Mouse (Mus musculus) v-Abl transformed pro-B cells (cell line): ENCODE results near the gene Greb1.

ENCODE experiments used
- in situ Hi-C, 2 experiments: fragments of 400-800 bp; cut with MboI; formaldehyde crosslinking; loops; one replicate each; pipeline ENCODE4 v1.15.1; 2025; ENCODE audit not compliant: unreplicated experiment in 2 of 2

The Greb1 gene

DNA sequence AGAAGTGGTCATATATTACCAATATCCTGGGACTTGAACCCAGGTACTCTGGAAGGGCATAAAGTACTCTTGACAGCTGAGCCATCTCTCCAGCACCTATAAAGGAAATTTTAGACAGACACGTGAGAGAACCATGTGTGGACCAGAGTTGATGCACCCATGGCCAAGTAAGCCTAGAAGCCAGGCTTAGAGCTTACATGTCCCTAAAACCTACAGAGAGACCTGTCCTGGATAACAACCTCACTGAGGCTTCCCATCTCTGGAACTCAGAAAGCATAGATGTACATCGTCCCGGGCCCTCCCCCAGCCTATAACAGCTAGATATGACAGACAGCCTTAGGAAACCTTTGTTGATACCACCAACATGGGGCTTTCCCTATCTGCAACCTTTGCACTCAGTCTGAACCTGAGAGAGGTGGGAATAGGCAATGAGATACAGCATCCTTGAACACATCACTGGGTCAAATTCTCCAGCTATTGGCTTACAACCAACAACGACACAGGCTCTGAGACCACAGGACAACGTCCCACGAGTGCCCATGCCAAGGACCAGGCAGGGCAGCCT lies 31.0 kb downstream of the Greb1 start:
- in situ Hi-C loops, result loop anchor here in 1 of 2 experiments (25.0 kb wide), 1 partner anchor 207 kb away; no protein-coding TSS in a partner anchor

DNA sequence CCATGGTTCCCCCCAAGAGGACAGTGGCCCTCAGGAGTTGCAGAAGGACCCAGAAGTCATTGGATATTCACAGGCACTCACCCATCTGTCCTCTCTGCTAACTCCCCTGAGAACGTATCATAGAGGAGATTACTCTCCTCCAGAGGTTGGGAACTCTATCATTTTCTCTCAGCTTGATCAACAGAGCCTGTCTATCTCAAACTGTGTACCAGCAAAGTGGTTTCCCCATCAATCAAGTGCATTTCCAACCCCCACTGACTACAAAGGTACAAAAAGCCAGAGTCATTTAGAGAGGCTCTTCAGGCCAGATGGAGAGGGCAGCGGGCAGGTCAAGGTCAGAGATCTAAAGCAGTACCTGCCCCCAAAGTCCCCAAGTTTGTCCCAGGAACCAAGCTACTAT lies 32.0 kb downstream of the Greb1 start:
- in situ Hi-C loops, result loop anchor here in 1 of 2 experiments (25.0 kb wide), 1 partner anchor 206 kb away; no protein-coding TSS in a partner anchor

DNA sequence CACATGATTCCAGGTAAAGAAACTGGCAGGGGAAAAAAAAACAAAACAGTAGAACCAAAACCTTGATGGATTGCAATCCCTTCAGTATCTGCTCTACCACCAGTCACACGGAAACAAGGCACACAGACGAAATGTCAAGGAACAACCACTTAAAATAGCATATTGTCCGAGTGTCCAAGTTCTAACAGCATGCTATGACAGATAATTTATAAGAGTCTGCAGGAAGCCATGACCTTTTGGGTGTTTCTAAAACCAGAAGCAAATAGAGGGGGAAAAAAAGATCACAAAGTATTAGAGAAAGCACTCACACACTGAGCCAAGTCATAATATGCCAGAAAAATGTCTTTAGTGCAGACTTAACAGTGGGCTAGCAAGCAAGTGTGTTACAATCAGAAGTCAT lies 32.4 kb downstream of the Greb1 start:
- in situ Hi-C loops, result loop anchor here in 1 of 2 experiments (25.0 kb wide), 1 partner anchor 206 kb away; no protein-coding TSS in a partner anchor

DNA sequence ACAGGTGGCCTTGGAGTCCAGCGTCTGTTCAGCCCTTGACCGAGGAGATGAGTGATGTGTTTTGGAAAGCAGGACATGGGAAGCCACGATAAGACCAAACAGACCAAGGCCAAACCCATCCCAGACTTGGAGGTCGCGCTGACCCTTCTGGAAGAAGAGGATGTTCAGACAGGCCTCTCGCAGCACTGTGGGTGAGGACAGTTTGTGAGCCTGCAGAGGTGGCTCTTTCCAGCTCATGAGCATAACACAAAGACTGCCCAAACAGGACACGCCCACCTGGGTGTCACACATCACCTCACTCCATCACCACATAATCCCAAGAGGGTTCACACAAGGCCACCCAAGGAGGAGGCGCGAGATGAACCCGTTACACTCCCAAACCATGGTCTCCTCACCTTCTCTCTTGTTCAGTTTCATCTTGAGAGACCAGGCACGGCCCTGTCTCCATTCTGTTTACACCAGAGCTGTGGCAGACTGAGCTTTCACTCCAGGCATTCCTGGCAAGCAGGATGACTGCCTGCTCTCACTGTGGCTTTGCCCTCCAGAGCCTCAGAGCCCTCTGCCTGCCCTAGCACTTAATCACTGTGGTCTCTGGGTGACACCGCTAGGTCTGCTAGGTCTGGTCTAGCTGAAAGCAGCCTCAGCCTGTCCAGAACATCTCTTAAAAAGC lies 35.8 kb downstream of the Greb1 start:
- in situ Hi-C loops, result loop anchor here in 1 of 2 experiments (25.0 kb wide), 1 partner anchor 203 kb away; no protein-coding TSS in a partner anchor

DNA sequence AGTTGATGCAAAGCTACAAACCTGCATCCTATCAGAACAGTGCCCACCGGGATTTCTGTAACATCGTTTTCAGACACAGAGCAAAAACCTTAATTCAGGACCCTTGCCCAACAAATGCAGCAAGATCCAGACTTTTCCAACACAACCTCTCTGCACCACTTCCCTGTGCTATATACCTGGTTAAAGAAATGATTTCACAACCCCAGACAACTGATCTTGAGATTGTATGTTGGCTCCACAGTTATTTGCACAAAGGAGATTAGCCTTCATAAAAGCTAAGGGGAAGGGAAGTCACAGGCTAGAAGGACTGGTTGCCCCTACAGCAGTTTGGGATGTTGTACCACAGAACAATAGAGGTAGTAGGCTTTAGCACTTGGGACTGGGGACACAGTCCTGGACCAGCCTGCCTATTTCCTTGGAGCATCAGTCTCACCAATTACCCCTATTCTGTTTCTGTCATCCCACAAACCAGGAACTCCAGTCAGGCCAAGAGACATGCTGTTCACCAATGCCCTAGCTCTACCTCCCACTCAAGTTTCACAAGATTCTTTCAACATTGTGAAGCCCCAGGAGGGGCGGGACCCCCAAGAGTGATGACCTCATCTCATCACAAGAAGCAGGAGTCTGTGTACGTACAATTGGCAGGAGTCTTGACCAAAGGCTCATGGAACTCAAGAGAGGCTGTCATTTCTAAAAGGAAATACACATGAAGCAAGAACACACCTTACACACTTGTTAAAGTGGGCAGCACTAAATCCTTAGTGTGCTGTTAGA lies 36.9 kb downstream of the Greb1 start:
- in situ Hi-C loops, result loop anchor here in 1 of 2 experiments (25.0 kb wide), 1 partner anchor 202 kb away; no protein-coding TSS in a partner anchor

DNA sequence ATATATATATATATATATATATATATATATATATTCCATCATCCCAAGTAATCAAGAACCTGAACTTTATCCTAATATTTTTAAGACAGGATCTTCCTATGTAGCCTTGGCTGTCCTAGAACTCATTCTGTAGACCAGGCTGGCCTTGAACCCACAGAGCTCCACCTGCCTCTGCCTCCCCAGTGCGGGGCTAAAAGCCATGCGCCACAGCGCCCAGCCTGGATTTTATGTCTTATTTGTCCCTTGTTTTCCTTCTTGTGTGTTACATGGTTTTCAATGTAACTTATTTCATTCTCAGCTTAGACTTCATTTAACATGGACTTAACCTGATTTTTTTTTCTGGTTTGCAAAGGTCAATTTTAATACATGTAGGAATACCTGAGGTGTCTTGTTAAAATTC lies 39.2 kb downstream of the Greb1 start:
- in situ Hi-C loops, result loop anchor here in 1 of 2 experiments (25.0 kb wide), 1 partner anchor 199 kb away; no protein-coding TSS in a partner anchor

DNA sequence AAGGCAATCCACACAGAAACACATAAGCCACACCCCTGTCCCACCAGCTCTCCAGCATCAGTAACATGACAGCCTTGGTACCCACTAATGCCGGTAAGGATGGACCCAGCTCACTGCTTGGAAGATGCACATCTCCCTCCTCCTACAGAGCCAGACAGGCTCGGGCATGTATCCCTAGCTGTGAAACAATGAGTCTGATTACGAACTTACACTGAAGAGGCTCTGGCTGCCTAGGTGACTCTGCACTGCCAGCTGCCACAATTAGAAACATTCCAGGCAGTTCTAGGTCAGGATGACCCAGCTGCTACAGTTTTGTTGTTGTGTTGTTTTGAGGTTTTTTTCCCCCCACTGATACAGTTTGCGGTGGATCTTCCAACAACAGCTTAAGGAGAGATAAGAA lies 40.4 kb downstream of the Greb1 start:
- in situ Hi-C loops, result loop anchor here in 1 of 2 experiments (25.0 kb wide), 1 partner anchor 198 kb away; no protein-coding TSS in a partner anchor

DNA sequence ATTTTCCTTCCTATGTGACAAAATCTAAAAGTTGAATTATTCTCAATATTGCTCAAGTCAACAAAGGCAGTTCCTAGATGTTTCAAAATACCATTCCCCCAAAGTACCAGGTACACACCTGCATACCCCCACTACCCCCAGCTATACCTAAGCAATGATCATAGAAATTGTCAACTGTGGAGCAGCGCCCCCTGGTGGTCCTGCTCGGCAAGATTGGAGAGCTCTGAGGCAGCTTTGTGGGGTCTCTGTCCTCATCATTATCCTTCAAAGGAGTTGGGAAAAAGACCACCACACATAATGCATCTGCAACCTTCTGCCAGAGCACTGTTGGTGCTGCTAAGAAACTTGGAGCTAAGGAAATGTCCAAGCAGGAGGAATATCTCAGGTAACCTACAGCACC lies 46.4 kb downstream of the Greb1 start:
- in situ Hi-C loops, result loop anchor here in 1 of 2 experiments (25.0 kb wide), 1 partner anchor 192 kb away; no protein-coding TSS in a partner anchor

DNA sequence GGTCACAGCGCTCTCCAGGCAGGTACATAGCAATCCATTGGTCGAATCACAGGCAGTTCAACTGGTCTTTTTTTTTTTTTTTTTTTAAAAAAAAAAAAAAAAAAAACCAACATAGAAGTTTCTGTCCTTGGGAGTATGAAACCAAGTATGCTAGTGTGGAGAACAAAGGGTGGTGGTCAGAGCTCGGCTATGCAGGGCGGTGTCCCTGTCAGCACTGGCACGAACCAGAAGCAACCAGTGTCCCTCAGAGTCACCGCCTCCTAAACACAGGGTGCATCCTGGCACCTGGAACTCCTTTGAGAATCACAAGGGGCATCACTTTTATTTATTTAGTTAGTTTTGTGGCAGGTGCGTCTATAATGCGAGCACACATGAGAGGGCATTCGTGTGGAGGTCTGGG lies 47.1 kb downstream of the Greb1 start:
- in situ Hi-C loops, result loop anchor here in 1 of 2 experiments (25.0 kb wide), 1 partner anchor 191 kb away; no protein-coding TSS in a partner anchor

DNA sequence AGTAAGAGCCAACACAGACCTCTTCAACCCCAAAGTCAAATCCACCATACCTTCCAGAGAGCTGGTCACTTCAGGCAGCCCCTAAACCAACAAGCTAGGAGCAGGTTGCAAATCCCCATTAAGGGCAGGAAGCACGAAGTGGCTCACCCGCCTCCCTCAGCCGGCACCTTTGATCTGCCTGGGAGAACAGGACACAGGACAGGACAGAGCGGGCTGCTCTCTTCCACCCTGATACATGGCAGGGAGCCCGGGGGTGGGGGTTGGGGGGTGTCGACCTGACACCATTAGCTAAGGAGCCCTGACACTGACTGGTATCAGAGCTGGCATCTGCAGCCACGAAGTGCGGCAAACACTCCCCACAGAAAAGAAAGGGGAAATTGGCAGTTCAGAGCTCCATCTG lies 47.6 kb downstream of the Greb1 start:
- in situ Hi-C loops, result loop anchor here in 1 of 2 experiments (25.0 kb wide), 1 partner anchor 191 kb away; no protein-coding TSS in a partner anchor

DNA sequence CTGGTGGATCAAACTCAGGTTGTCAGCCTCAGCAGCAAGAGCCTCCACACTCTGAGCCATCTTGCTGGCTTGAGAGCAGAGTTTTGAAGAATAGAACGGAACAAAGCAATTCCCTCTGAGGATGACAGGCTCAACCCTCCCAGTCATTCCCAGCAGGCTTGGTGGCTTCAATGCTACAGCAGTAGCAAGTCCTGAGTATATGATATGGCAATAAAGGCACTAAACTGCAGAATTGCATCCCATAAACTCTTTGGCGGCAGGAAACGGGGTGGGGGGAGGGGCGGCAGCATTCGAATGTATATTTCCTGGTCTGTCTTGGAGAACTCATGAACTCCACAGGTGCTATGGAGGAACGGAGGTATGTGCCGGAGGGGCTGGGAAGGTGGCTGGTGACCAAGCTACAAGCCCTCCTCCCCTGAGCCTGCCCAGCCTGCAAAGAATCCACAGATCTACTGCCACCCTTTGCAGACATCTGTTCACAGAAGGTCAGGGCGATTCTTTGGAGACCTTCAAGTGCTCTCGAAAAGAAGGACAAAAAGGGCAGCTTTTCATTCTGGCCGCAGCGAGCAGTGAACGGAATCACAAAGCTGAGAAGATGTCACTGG lies 48.3 kb downstream of the Greb1 start:
- in situ Hi-C loops, result loop anchor here in 1 of 2 experiments (25.0 kb wide), 1 partner anchor 190 kb away; no protein-coding TSS in a partner anchor

DNA sequence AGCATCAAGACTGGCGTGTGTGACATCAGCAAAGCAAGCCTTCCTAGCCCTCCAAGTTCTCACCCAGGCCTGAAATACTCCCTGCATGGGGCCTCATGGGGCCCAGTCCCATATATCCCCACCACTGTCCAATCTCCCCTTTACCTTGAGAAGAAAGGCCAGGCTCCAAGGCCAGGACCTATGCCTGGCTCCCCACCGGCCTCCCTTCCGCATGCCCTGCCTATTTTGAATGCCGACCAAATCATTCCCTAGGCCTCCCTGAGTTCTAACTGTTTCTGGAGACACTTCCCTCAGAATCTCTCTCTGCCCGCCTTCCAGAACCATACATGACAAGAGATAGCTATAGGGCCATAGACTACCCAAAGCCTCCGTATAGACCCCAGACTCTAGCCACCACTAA lies 49.1 kb downstream of the Greb1 start:
- in situ Hi-C loops, result loop anchor here in 1 of 2 experiments (25.0 kb wide), 1 partner anchor 189 kb away; no protein-coding TSS in a partner anchor

DNA sequence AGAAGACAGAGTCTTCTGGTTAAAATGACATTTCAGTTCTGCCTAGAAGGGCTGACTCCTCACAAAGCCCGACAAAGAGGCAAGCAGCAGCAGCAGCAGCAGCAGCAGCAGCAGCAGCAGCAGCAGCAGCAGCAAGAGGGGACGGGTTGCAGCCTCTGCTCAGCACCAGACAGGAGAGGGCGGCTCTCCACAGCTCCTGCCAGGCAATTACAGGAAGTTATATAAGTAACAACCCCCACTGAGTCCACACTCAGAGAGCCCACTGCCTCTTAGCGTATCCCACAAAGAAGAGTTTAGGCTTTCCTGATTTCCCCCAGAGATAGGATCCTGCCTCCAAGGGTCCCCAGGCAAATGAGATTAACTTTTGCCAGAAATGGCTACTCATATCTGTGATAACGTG lies 60.6 kb downstream of the Greb1 start:
- in situ Hi-C loops, result no loop called here

DNA sequence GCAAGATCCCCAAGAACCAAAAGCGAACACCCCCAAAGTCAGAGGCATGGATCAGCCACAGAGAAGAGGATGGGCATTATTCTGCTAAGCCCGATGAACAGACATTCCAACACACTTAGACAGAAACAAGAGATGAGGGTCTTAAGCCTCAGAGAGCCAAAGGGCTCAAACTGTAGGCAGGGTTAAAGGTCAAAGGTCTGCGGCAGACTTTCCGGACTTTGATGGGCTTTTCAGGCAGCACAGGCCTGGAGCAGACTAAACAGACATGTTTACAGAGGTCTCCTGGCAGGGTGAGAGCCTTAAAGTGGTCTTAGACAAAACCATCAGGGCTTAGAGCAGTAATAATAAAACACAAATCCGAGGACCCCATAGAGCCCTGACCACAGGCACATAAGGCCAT lies 63.4 kb downstream of the Greb1 start:
- in situ Hi-C loops, result no loop called here

DNA sequence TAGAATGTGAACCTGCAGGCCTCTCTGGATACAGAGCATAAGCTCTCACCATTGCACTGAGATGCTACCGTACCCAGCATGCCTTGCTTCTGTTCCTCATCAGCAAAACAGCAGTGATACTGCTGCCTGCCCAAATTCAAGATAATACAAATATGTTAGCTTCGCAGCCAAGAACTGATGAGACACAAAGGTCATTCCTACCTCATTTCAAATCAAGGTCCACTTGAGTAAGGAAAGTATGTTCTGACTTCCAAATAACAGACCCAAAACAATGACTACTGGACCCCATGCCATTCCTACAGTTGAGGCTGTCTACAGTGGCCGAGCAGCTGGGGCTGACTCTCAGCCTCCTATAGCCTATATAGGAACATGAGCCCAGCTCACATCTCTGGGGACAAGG lies 66.0 kb downstream of the Greb1 start:
- in situ Hi-C loops, result no loop called here

DNA sequence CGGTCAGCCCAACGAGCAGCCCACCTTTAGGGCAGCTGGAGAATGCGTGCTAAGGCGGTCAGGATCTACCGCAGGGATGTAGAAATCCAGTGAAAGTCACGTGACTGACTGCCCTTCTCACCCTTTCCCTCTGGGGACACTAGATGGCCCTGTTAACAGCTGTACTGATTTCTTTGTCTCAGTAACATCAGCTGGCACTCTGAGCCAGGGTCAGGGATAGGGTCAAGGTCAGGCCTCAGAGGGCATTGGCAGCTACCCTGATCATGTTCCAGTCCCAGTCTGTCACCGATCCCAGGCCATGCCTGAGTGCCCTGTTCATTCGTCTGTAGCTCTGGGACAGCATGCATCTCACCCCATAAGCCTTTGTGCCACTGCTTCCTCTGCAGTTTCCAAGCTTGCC lies 66.7 kb downstream of the Greb1 start:
- in situ Hi-C loops, result no loop called here

DNA sequence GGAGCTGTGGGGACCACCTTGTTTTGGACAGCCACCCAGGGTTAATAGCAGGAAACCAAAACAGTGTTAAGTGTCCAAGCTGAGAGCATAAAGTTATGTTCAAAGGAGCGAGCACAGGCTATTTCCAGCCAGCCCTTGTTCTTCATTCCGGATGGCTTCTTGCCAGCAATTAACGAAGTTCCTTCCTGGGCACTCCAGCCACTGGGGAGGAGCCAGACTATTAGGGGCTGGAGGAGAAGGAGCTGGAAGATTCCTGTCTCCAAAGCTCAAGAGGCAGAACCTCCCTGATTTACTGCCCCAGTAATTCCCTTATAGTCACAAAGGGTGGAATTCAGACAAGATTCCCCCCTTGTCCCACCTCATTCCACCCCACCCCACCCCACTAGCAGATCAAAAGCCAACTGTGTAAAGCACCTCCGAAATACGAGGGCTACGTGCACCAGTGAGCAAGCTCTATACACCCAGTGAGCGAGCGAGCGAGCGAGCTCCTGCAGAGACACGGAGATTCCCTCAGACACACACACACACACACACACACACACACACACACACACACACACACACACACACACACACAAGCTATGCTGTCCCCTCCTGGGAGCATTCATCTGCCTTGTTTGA lies 69.5 kb downstream of the Greb1 start:
- in situ Hi-C loops, result no loop called here

DNA sequence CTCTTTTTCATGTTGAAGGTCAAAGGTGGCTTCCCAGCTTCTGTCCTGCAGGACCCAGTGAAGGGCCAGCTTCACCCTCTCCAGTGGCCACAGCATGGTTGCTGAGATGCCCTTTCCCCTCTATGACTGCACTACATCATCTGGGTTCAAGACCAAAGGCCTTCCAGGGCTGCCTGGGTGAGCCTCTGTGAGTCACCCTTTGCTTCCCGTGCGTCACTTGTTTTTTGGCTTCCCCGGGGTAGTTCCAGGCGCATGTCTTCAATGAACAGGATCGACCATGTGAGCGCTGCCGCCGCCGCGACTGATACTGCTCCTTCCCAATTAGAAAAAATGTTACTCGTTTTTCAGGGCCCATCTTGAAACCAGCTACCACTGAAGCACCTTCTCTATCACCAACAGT lies 70.5 kb downstream of the Greb1 start:
- in situ Hi-C loops, result no loop called here

DNA sequence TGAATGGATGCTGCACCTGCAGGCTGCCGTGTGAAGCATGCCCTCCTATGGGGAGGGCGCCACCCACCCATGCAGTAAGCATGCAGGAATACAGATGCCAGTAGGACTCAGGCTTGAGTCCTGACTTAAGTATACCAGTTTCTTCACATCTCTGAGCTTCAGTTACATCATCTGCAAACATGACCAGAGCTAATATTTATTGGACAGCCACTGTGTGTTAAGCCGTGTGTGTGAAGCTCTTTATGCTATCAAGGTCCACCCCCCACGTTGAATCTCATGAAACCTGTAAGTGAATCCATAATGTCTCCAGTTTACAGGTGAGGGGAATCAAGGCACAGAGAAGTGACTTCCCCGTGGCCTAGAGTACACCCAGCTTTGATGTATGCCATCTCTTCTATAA lies 72.5 kb downstream of the Greb1 start:
- in situ Hi-C loops, result no loop called here

DNA sequence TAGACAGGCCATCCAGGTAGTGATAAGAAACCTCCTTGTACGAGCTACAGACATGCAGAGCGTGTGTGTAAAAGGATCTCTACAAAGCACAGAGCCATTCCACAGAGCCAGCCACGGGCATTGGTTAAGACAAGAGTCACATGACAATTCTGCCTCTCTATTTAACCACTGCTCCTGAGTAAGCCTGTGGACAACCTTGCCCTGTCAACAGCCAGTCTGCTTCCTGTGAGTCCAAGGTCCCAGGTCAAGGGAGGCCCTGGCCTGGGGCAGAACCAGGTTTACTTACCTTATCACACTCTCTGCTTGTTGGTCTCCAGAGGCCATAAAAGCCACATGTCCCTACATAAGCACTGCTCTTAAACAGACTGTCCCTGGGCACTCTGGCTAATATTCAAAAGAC lies 74.5 kb downstream of the Greb1 start:
- in situ Hi-C loops, result no loop called here
